Mouse (Mus musculus) induced T-regulatory cell, adult 2 months (primary cell): ENCODE results near the gene En1.

Source experiments
- DNase-seq: peaks from one replicate; pipeline ENCODE4 v3.0.0-alpha.2; 2012; ENCODE audit warnings: low read depth

The En1 gene

GRCm38 (mm10) chr1:120628821-120629220, 26.6 kb downstream of the En1 start:
- no peak for DNase-seq

- DNase-seq: no peak
These were observed 41.2 kb downstream of the En1 start for GRCm38 (mm10) chr1:120643380-120643779.

GRCm38 (mm10) chr1:120643848-120644711, 41.9 kb downstream of the En1 start:
- DNase-seq: no peak

- no peak for DNase-seq
These were observed 42.5 kb downstream of the En1 start for GRCm38 (mm10) chr1:120644755-120645154.

- no peak for DNase-seq
These were observed 47.9 kb downstream of the En1 start for GRCm38 (mm10) chr1:120650068-120650467.

GRCm38 (mm10) chr1:120651997-120652396, 49.8 kb downstream of the En1 start:
- DNase-seq: no peak

- DNase-seq: no peak
These were observed 52.8 kb downstream of the En1 start for GRCm38 (mm10) chr1:120654950-120655396.
